Mouse (Mus musculus) bone marrow, adult 2 months (tissue): ENCODE measurements around the gene Ermn. TPM values are rescaled to one million over a fixed set of nuclear protein-coding genes. Genes with fewer than 3 reads are reported as not detected.

Experiments used
- H3K27ac ChIP-seq: fragments of 200-500 bp; 2 replicates; pipeline ENCODE4 v1.5.1; 2012; ENCODE audit warnings: low read depth, mild to moderate bottlenecking, control low read depth, inconsistent platforms, low read length; ENCODE audit not compliant: control insufficient read depth, poor library complexity, insufficient read depth
- H3K4me1 ChIP-seq: fragments of 200-500 bp; 2 replicates; pipeline ENCODE4 v1.6.1; 2011; ENCODE audit warnings: low read length; ENCODE audit not compliant: control insufficient read depth, insufficient read depth
- H3K4me3 ChIP-seq: fragments of 200-500 bp; replicated peaks from 2 replicates; pipeline ENCODE3; 2011; ENCODE audit warnings: mild to moderate bottlenecking, low read depth, low read length, control low read depth; ENCODE audit not compliant: control insufficient read depth
- CTCF ChIP-seq: fragments of 200-500 bp; IDR thresholded peaks from 2 replicates; pipeline ENCODE4 v1.5.1; 2011; ENCODE audit warnings: low read length, control low read depth; ENCODE audit not compliant: control insufficient read depth, insufficient read depth
- POLR2A ChIP-seq: fragments of 200-500 bp; IDR thresholded peaks from 2 replicates; pipeline ENCODE4 v1.6.1; 2011; ENCODE audit warnings: low read depth, mild to moderate bottlenecking, control low read depth, low read length, borderline replicate concordance; ENCODE audit not compliant: control insufficient read depth
- WGBS: fragments of 180-500 bp; shearing (Covaris S2); methylation state at CpG from one replicate; pipeline ENCODE4 v1.1.7; 2018; 5-methylcytosine and 5-hydroxymethylcytosine counted together
- polyA plus RNA-seq: library from polyadenylated mRNA; stranded (reverse); fragments of >200 nt; gene quantifications from 2 replicates; pipeline ENCODE4 v1.2.4, GENCODE M21; 2011; ENCODE audit warnings: low replicate concordance; ENCODE audit not compliant: missing spikeins, insufficient read depth, insufficient read length

Ermn gene
- polyA plus RNA-seq, 1 experiment: not detected

- no peaks in the 10 kb centered on the region for H3K4me1 ChIP-seq
- no peak overlapping the region for H3K27ac ChIP-seq
- 88% methylated on average over 3 of the region's 3 CpGs for WGBS
- TF ChIP-seq CTCF (no peak), POLR2A (no peak)
- H3K4me3 ChIP-seq: no peak overlapping the region
Measured at GRCm38 (mm10) chr2:58031431-58031830, 21.2 kb downstream of the Ermn start.

- 17% methylated on average over 7 of the region's 7 CpGs for WGBS
- H3K27ac ChIP-seq: no peak overlapping the region
- TF ChIP-seq POLR2A (no peak), CTCF (no peak)
- no peaks in the 10 kb centered on the region for H3K4me1 ChIP-seq
- H3K4me3 ChIP-seq: no peak overlapping the region
Measured at GRCm38 (mm10) chr2:58029404-58029803, 23.3 kb downstream of the Ermn start.

- TF ChIP-seq POLR2A (no peak), CTCF (no peak)
- Histone ChIP-seq H3K4me3 (no peak overlapping the region), H3K27ac (no peak overlapping the region), H3K4me1 (no peaks in the 10 kb centered on the region)
- WGBS: 79% methylated on average over 5 of the region's 5 CpGs
Measured at GRCm38 (mm10) chr2:58026740-58027139, 25.9 kb downstream of the Ermn start.

GRCm38 (mm10) chr2:58023556-58023955 is 29.1 kb downstream of the Ermn start:
- TF ChIP-seq POLR2A (no peak), CTCF (no peak)
- Histone ChIP-seq H3K4me3 (no peak overlapping the region), H3K27ac (no peak overlapping the region), H3K4me1 (no peaks in the 10 kb centered on the region)
- 79% methylated on average over 6 of the region's 6 CpGs for WGBS

- no peak overlapping the region for H3K27ac ChIP-seq
- H3K4me3 ChIP-seq: no peak overlapping the region
- no peaks in the 10 kb centered on the region for H3K4me1 ChIP-seq
- TF ChIP-seq POLR2A (no peak), CTCF (no peak)
- WGBS: 85% methylated on average over 5 of the region's 5 CpGs
Measured at GRCm38 (mm10) chr2:58007081-58007480, 45.6 kb downstream of the Ermn start.

GRCm38 (mm10) chr2:58001497-58001896 is 51.2 kb downstream of the Ermn start:
- H3K27ac ChIP-seq: no peak overlapping the region
- TF ChIP-seq POLR2A: no peak
- no peak for TF ChIP-seq CTCF
- H3K4me1 ChIP-seq: no peaks in the 10 kb centered on the region
- 65% methylated on average over 3 of the region's 3 CpGs for WGBS
- H3K4me3 ChIP-seq: no peak overlapping the region

- Histone ChIP-seq H3K4me3 (no peak within 1 kb of the TSS), H3K27ac (no peak within 1 kb of the TSS), H3K4me1 (no peaks in the 10 kb centered on the region)
- TF ChIP-seq POLR2A: no peak
- WGBS: 20% methylated on average over 12 of the region's 12 CpGs
Measured at GRCm38 (mm10) chr2:57997752-57998430, 54.8 kb downstream of the Ermn start, which contains the start of gene Galnt5. TSS of gene Galnt5 (plus strand) at chr2:57997884.

Other genes with a start within 250 kb of the Ermn start
- not detected in 2 replicates for gene Galnt5, start 55.0 kb downstream of the Ermn start, polyA plus RNA-seq
- 6.5 and 17.4 TPM in 2 replicates for gene Cytip, start 142.7 kb upstream of the Ermn start, polyA plus RNA-seq